Mouse (Mus musculus) urinary bladder, postnatal 36 days (tissue): ENCODE data around the gene Hoxb8.

Experiments used
- DNase-seq, 2 experiments: peaks; one replicate each; pipeline ENCODE4 v3.0.0; 2022; ENCODE audit warnings: low spot score in 2 of 2, mixed read lengths in 1 of 2

The Hoxb8 gene

DNA sequence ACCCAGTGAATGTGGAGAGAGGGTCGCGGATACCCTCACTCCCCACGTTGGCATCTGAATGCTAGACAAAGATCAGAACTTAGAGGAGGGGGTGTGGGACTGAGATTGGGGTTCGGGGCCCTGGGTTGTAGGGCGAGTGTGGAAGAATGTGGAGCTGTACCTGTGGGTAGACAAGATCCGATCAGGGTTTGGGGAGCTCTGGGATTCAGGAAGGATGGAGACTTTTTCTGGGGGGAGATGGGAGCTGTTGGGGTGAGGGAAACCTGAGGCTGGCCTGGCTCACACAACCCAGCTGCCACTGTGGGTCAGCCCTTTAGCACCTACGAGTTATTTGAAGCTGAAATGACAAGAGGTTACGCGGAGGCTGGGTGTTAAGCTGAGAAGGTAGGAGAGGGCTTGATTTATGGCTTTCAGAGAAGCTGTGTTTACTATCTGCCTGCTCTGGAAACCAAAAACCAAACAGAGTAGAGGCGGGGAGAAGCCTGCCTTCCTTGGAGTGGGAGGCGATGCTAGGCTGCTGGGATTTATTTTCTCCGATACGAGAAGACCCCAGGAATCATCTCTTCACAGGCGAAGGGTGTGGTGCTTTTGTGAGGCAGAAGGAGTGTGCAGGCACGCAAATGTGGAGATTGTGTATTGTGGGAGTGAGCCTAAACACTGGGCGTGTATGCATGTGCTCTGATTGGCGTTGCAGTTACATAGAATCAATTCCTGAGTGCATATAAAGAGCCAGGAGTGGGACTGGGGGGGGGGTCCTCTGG, 51.7 kb downstream of the Hoxb8 start:
- DNase-seq, result no peak

GRCm38 (mm10) chr11:96334002-96334364, 52.3 kb downstream of the Hoxb8 start:
- DNase-seq, result no peak
